Mouse (Mus musculus): ENCODE results near the gene Prune2.

GRCm38 (mm10) chr19:17064421-17064820, 108.5 kb downstream of the Prune2 start:
- no peak for TF ChIP-seq POLR2A (IDR thresholded peaks at IDR 0.05; ENCODE audit: borderline replicate concordance, extremely low read depth, low read depth, low read length)
- no peak for TF ChIP-seq CTCF (IDR thresholded peaks at IDR 0.05; ENCODE audit: insufficient read depth, low read length)
